Mouse (Mus musculus) neutrophil, adult 59 days (primary cell): Measurements from ENCODE around the gene Gabrb2. TPM values are rescaled to one million over a fixed set of nuclear protein-coding genes. Genes with fewer than 3 reads are reported as not detected.

ENCODE experiments used
- total RNA-seq, 2 experiments: library from RNA; stranded (reverse); gene quantifications; 1 replicate in 1 of 2; 2 replicates in 1 of 2; pipeline ENCODE4 v1.2.4; 2023

Gabrb2 gene
- total RNA-seq, result not detected

GRCm38 (mm10) chr11:42418996-42419782, at the start of gene Gabrb2:
TSS of gene Gabrb2 (plus strand) at chr11:42419757.

Other genes starting within 250 kb of the Gabrb2 start
- not detected for gene Gabra1, start 236.8 kb upstream of the Gabrb2 start, total RNA-seq
- gene Gabra6, start 98.7 kb upstream of the Gabrb2 start, total RNA-seq, result not detected